Mouse (Mus musculus) liver, embryonic 11.5 days (tissue): ENCODE measurements around the gene Tec. TPM values are rescaled to one million over a fixed set of nuclear protein-coding genes. Genes with fewer than 3 reads are reported as not detected.

Experiments used
- ATAC-seq: fragments of 200-750 bp; cut with Nextera tagmentation; replicated peaks from 2 replicates; pipeline ENCODE4 v1.8.0; 2017; ENCODE audit warnings: moderate number of reproducible peaks, mild to moderate bottlenecking, moderate TSS enrichment, moderate library complexity; ENCODE audit not compliant: low FRiP score
- DNase-seq: peaks from one replicate; pipeline ENCODE4 v3.0.0-alpha.2; 2017; ENCODE audit warnings: low spot score
- H3K27ac ChIP-seq: fragments of 300-500 bp; sonication (generic); 2 replicates; pipeline ENCODE4 v1.5.1; 2014; ENCODE audit warnings: mild to moderate bottlenecking, low read depth, low read length, control low read depth
- H3K27me3 ChIP-seq: fragments of 300-500 bp; sonication (generic); replicated peaks from 2 replicates; pipeline ENCODE4 v1.6.1; 2014; ENCODE audit warnings: low read length, mixed read lengths; ENCODE audit not compliant: control insufficient read depth, insufficient read depth
- H3K36me3 ChIP-seq: fragments of 300-500 bp; sonication (generic); 2 replicates; pipeline ENCODE4 v1.6.1; 2014; ENCODE audit warnings: mild to moderate bottlenecking, low read length, moderate library complexity, mixed read lengths; ENCODE audit not compliant: control insufficient read depth, insufficient read depth
- H3K4me1 ChIP-seq: fragments of 300-500 bp; sonication (generic); replicated peaks from 2 replicates; pipeline ENCODE4 v1.6.1; 2014; ENCODE audit warnings: low read length, mixed read lengths; ENCODE audit not compliant: control insufficient read depth, insufficient read depth
- H3K4me2 ChIP-seq: fragments of 300-500 bp; sonication (generic); 2 replicates; pipeline ENCODE4 v1.6.1; 2014; ENCODE audit warnings: mild to moderate bottlenecking, control low read depth, moderate library complexity
- H3K4me3 ChIP-seq: fragments of 300-500 bp; sonication (generic); 2 replicates; pipeline ENCODE4 v1.5.1; 2014; ENCODE audit warnings: low read depth, low read length, control low read depth
- H3K9ac ChIP-seq: fragments of 300-500 bp; sonication (generic); 2 replicates; pipeline ENCODE4 v1.6.1; 2014; ENCODE audit warnings: low read depth, low read length, control low read depth
- H3K9me3 ChIP-seq: fragments of 300-500 bp; sonication (generic); 2 replicates; pipeline ENCODE4 v1.6.1; 2016; ENCODE audit warnings: low read length, inconsistent platforms, mixed read lengths; ENCODE audit not compliant: control insufficient read depth
- WGBS: fragments of 180-500 bp; shearing (Covaris S2); extraction: QIAGEN DNeasy Blood & Tissue Kit; methylation state at CpG from one replicate; pipeline ENCODE4 v1.1.7; 2014; 5-methylcytosine and 5-hydroxymethylcytosine counted together
- polyA plus RNA-seq: library from polyadenylated mRNA; unstranded; fragments of >200 nt; fragmentation: Nextera tagmentation; extraction: Ambion mirVana; gene quantifications from 2 replicates; pipeline ENCODE4 v1.2.1, GENCODE M21; 2014

The Tec gene
- polyA plus RNA-seq, 1 experiment from 2014 or later = 7.9 TPM

GRCm38 (mm10) chr5:72896478-72897279 is 28.4 kb upstream of the Tec start:
- no peak overlapping the region for H3K9ac ChIP-seq
- DNase-seq (no peak), ATAC-seq (peak; percentile 66)
- no peak overlapping the region for H3K27ac ChIP-seq
- H3K4me3 ChIP-seq = no peak overlapping the region
- H3K9me3 ChIP-seq = no peaks in the 10 kb centered on the region
- H3K27me3 ChIP-seq = no peaks in the 10 kb centered on the region
- 44% methylated on average over 18 of the region's 18 CpGs for WGBS
- H3K4me2 ChIP-seq = peak overlapping the region; percentile 26
- H3K36me3 ChIP-seq = no peaks in the 10 kb centered on the region
- peaks cover 27% of the 10 kb centered on the region for H3K4me1 ChIP-seq

GRCm38 (mm10) chr5:72895261-72895660 is 27.0 kb upstream of the Tec start:
- ATAC-seq = no peak
- Histone ChIP-seq H3K9ac (no peak overlapping the region), H3K9me3 (no peaks in the 10 kb centered on the region), H3K27me3 (no peaks in the 10 kb centered on the region), H3K27ac (no peak overlapping the region), H3K4me3 (no peak overlapping the region), H3K4me1 (peaks cover 27% of the 10 kb centered on the region), H3K36me3 (no peaks in the 10 kb centered on the region), H3K4me2 (no peak overlapping the region)
- DNase-seq = no peak
- WGBS = 91% methylated on average over 11 of the region's 11 CpGs

GRCm38 (mm10) chr5:72893987-72894386 is 25.7 kb upstream of the Tec start:
- 46% methylated on average over 5 of the region's 5 CpGs for WGBS
- H3K4me1 ChIP-seq = peaks cover 18% of the 10 kb centered on the region
- H3K4me3 ChIP-seq = no peak overlapping the region
- H3K9me3 ChIP-seq = no peaks in the 10 kb centered on the region
- no peak overlapping the region for H3K4me2 ChIP-seq
- H3K9ac ChIP-seq = no peak overlapping the region
- H3K36me3 ChIP-seq = no peaks in the 10 kb centered on the region
- DNase-seq (no peak), ATAC-seq (no peak)
- H3K27me3 ChIP-seq = no peaks in the 10 kb centered on the region
- no peak overlapping the region for H3K27ac ChIP-seq

GRCm38 (mm10) chr5:72891534-72891933 is 23.3 kb upstream of the Tec start:
- DNase-seq = no peak
- Histone ChIP-seq H3K27me3 (no peaks in the 10 kb centered on the region), H3K4me1 (peaks cover 1% of the 10 kb centered on the region), H3K27ac (no peak overlapping the region), H3K4me2 (no peak overlapping the region), H3K4me3 (no peak overlapping the region), H3K9ac (no peak overlapping the region), H3K36me3 (no peaks in the 10 kb centered on the region), H3K9me3 (no peaks in the 10 kb centered on the region)
- peak; percentile 74 for ATAC-seq
- 3% methylated on average over 12 of the region's 12 CpGs for WGBS

GRCm38 (mm10) chr5:72888260-72888659 is 20.0 kb upstream of the Tec start:
- DNase-seq (no peak), ATAC-seq (no peak)
- Histone ChIP-seq H3K9ac (no peak overlapping the region), H3K4me3 (no peak overlapping the region), H3K9me3 (no peaks in the 10 kb centered on the region), H3K4me1 (no peaks in the 10 kb centered on the region), H3K4me2 (no peak overlapping the region), H3K36me3 (no peaks in the 10 kb centered on the region), H3K27me3 (no peaks in the 10 kb centered on the region), H3K27ac (no peak overlapping the region)
- 92% methylated on average over 7 of the region's 7 CpGs for WGBS

GRCm38 (mm10) chr5:72886458-72887222 is 18.4 kb upstream of the Tec start:
- no peaks in the 10 kb centered on the region for H3K9me3 ChIP-seq
- no peak overlapping the region for H3K4me3 ChIP-seq
- no peaks in the 10 kb centered on the region for H3K27me3 ChIP-seq
- ATAC-seq (no peak), DNase-seq (no peak)
- no peak overlapping the region for H3K4me2 ChIP-seq
- H3K36me3 ChIP-seq = no peaks in the 10 kb centered on the region
- no peak overlapping the region for H3K27ac ChIP-seq
- no peak overlapping the region for H3K9ac ChIP-seq
- no peaks in the 10 kb centered on the region for H3K4me1 ChIP-seq
- WGBS = 82% methylated on average over 19 of the region's 19 CpGs

- no peak overlapping the region for H3K9ac ChIP-seq
- no peak overlapping the region for H3K4me2 ChIP-seq
- no peaks in the 10 kb centered on the region for H3K36me3 ChIP-seq
- no peak for DNase-seq
- H3K27ac ChIP-seq = no peak overlapping the region
- H3K27me3 ChIP-seq = no peaks in the 10 kb centered on the region
- 69% methylated on average over 3 of the region's 3 CpGs for WGBS
- H3K4me3 ChIP-seq = no peak overlapping the region
- no peaks in the 10 kb centered on the region for H3K4me1 ChIP-seq
- ATAC-seq = no peak
- H3K9me3 ChIP-seq = no peaks in the 10 kb centered on the region
Observed at GRCm38 (mm10) chr5:72883706-72884105, 15.4 kb upstream of the Tec start.

GRCm38 (mm10) chr5:72882412-72882765 is 14.1 kb upstream of the Tec start:
- ATAC-seq (0 out of 2 replicates have a peak, but pooled peaks have one; percentile 47), DNase-seq (no peak)
- no peak overlapping the region for H3K4me3 ChIP-seq
- no peaks in the 10 kb centered on the region for H3K9me3 ChIP-seq
- H3K27me3 ChIP-seq = no peaks in the 10 kb centered on the region
- WGBS = 42% methylated on average over 2 of the region's 2 CpGs
- no peak overlapping the region for H3K4me2 ChIP-seq
- H3K27ac ChIP-seq = no peak overlapping the region
- H3K9ac ChIP-seq = no peak overlapping the region
- H3K36me3 ChIP-seq = no peaks in the 10 kb centered on the region
- H3K4me1 ChIP-seq = no peaks in the 10 kb centered on the region; the same call in 1 of the 2 replicates
